Mouse (Mus musculus): ENCODE results near the gene Plpp3. TPM values are rescaled to one million over a fixed set of nuclear protein-coding genes. Genes with fewer than 3 reads are reported as not detected.

Plpp3 gene
- polyA plus RNA-seq, 1 experiment, result 48.5 TPM

DNA sequence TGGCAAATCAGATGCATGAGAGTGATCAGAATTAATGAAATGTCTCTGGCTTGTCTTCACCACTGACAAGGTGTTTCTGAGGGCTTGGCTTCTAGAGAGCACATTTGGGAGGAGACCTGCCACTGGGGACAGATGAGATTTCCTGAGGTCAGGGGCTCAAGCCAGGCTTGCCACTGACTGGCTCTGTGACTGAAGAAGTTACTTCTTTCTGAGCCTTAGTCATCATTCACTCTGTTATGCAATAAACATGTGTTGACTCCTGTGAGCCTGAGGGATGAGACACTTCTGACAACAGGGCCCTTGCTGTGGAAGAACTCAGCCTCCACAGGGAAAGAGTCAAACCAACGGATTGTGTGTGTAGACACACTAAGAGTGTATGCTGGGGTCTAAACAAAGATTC is 91.0 kb downstream of the Plpp3 start:
- peaks cover 17% of the 10 kb centered on the region for H3K4me1 ChIP-seq (ENCODE audit: control insufficient read depth, insufficient read depth, insufficient read length, low read length)

DNA sequence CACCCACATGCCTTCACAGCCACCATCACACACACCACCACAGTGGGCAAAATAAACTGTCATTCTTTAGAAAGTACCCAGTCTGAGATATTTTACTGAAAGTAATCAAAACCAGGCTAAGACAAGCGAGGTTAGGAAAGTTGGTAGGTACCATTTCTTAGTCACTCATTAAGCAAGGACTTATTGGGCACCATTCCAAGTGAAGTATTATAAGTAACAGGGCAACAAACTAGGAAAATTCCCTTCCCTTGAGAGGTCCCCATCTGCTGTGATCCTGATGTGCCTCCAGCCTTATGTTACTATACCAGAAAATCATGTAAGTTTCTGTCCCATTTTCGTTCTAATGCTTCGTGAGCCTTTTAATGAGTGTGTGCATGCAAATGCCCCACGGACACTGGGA is 92.1 kb downstream of the Plpp3 start:
- Histone ChIP-seq H3K4me1 (ENCODE audit: control insufficient read depth, insufficient read depth, insufficient read length, low read length) (peaks cover 26% of the 10 kb centered on the region), H3K4me3 (ENCODE audit: low read depth, low read length) (no peak overlapping the region), H3K27ac (ENCODE audit: insufficient read depth, low read depth, low read length) (no peak overlapping the region), H3K36me3 (ENCODE audit: control insufficient read depth, insufficient read depth, low read length) (no peaks in the 10 kb centered on the region), H3K27me3 (ENCODE audit: control insufficient read depth, insufficient read depth, low read length) (no peaks in the 10 kb centered on the region)
- 85% methylated on average over 4 of the region's 4 CpGs for WGBS
- TF ChIP-seq POLR2A (IDR thresholded peaks at IDR 0.05; ENCODE audit: low read depth, low read length), result no peak
- TF ChIP-seq CTCF (IDR thresholded peaks at IDR 0.05; ENCODE audit: extremely low read depth, insufficient read length, insufficient replicate concordance, low read depth, low read length), result no peak

More for the DNA sequence above, 91.0 kb downstream of the Plpp3 start:
- 83% methylated on average over 1 of the region's 1 CpGs for WGBS
- Histone ChIP-seq H3K4me3 (ENCODE audit: low read depth, low read length) (no peak overlapping the region), H3K27me3 (ENCODE audit: control insufficient read depth, insufficient read depth, low read length) (no peaks in the 10 kb centered on the region), H3K27ac (ENCODE audit: insufficient read depth, low read depth, low read length) (no peak overlapping the region), H3K36me3 (ENCODE audit: control insufficient read depth, insufficient read depth, low read length) (no peaks in the 10 kb centered on the region)
- no peak for TF ChIP-seq POLR2A (IDR thresholded peaks at IDR 0.05; ENCODE audit: low read depth, low read length)
- TF ChIP-seq CTCF (IDR thresholded peaks at IDR 0.05; ENCODE audit: extremely low read depth, insufficient read length, insufficient replicate concordance, low read depth, low read length), result no peak

DNA sequence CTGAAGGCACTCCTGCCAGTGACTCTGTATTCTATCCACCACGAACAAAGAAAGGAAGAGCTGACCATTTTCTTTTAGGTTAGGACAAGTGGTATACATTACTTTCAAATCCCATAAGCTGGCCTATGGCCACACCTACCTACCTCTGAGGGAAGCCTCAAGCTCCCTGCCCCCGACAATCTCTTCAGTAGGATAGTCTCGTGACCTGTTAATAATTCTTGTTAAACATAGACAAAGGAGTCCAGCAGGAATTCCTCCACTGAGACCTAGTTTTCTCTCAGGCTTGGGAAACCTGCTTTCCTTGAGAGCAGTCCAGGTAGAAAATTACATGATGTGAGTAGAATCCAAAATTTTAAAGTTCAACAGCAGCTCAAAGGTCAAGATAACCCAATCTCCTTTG is 93.8 kb downstream of the Plpp3 start:
- TF ChIP-seq CTCF (IDR thresholded peaks at IDR 0.05; ENCODE audit: extremely low read depth, insufficient read length, insufficient replicate concordance, low read depth, low read length), result no peak
- Histone ChIP-seq H3K4me1 (ENCODE audit: control insufficient read depth, insufficient read depth, insufficient read length, low read length) (peaks cover 23% of the 10 kb centered on the region; the same call in 1 of the 2 replicates), H3K27me3 (ENCODE audit: control insufficient read depth, insufficient read depth, low read length) (no peaks in the 10 kb centered on the region), H3K27ac (ENCODE audit: insufficient read depth, low read depth, low read length) (no peak overlapping the region), H3K4me3 (ENCODE audit: low read depth, low read length) (no peak overlapping the region), H3K36me3 (ENCODE audit: control insufficient read depth, insufficient read depth, low read length) (no peaks in the 10 kb centered on the region)
- 58% methylated on average over 3 of the region's 3 CpGs for WGBS

DNA sequence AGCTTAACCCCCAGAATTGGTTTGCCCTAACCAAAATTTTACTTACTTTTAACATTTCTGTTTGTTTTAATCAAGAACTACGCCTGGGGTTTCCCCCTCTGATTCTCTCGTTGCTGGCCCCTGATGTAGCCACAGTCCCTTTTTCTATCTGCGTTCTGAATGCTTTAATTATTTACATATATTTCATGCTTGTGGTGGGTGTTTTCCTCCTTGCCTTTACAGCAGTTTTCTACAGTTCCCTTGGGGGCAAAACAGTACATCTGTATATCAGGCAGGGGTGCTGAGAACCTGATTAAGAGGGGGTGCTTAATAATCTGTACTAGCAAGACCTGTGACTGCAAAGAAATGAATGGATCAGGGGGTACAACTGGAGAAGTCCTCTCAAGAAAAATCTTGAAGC is 94.9 kb downstream of the Plpp3 start:
- TF ChIP-seq POLR2A (IDR thresholded peaks at IDR 0.05; ENCODE audit: low read depth, low read length) (no peak), CTCF (IDR thresholded peaks at IDR 0.05; ENCODE audit: extremely low read depth, insufficient read length, insufficient replicate concordance, low read depth, low read length) (no peak)
- no peaks in the 10 kb centered on the region for H3K36me3 ChIP-seq (ENCODE audit: control insufficient read depth, insufficient read depth, low read length)
- 84% methylated on average over 3 of the region's 3 CpGs for WGBS
- no peak overlapping the region for H3K27ac ChIP-seq (ENCODE audit: insufficient read depth, low read depth, low read length)
- H3K4me3 ChIP-seq (ENCODE audit: low read depth, low read length), result no peak overlapping the region
- peaks cover 28% of the 10 kb centered on the region; the same call in 1 of the 2 replicates for H3K4me1 ChIP-seq (ENCODE audit: control insufficient read depth, insufficient read depth, insufficient read length, low read length)
- no peaks in the 10 kb centered on the region for H3K27me3 ChIP-seq (ENCODE audit: control insufficient read depth, insufficient read depth, low read length)

DNA sequence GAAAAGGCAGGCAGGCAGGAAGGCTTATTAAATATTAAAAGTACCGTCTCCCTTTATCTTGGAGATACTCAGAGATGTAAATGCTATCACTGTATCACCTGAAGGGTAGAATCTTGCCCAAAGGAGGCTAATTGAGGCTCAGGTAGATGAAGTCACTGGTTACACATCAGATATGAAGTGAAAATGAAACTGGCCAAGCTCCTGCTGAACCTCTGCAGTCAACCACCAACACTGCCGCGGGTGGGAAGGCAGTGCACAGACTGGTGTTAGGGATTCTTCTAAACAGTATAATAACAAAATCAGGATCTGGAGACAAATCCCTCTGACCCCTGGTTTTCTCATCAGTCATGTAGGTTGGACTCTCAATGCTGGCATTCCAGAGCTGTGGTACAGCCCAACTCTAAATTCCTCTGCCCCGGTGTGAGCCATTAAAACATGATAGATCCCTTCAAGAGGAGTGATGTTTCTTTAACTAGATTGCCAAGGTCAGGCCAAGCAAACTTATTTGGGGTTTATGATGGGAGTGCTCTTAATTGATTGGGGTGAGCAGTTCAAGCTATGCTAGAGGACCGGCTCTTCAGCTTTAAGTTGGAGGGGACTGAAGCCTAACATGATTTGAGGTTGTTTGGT is 95.5 kb downstream of the Plpp3 start:
- TF ChIP-seq CTCF (IDR thresholded peaks at IDR 0.05; ENCODE audit: extremely low read depth, insufficient read length, insufficient replicate concordance, low read depth, low read length) (no peak), POLR2A (IDR thresholded peaks at IDR 0.05; ENCODE audit: low read depth, low read length) (no peak)
- WGBS, result 17% methylated on average over 5 of the region's 5 CpGs
- Histone ChIP-seq H3K36me3 (ENCODE audit: control insufficient read depth, insufficient read depth, low read length) (no peaks in the 10 kb centered on the region), H3K27me3 (ENCODE audit: control insufficient read depth, insufficient read depth, low read length) (no peaks in the 10 kb centered on the region), H3K4me3 (ENCODE audit: low read depth, low read length) (no peak overlapping the region), H3K4me1 (ENCODE audit: control insufficient read depth, insufficient read depth, insufficient read length, low read length) (peaks cover 28% of the 10 kb centered on the region; the same call in 1 of the 2 replicates), H3K27ac (ENCODE audit: insufficient read depth, low read depth, low read length) (peak overlapping the region; percentile 20; the same call in 1 of the 2 replicates)

DNA sequence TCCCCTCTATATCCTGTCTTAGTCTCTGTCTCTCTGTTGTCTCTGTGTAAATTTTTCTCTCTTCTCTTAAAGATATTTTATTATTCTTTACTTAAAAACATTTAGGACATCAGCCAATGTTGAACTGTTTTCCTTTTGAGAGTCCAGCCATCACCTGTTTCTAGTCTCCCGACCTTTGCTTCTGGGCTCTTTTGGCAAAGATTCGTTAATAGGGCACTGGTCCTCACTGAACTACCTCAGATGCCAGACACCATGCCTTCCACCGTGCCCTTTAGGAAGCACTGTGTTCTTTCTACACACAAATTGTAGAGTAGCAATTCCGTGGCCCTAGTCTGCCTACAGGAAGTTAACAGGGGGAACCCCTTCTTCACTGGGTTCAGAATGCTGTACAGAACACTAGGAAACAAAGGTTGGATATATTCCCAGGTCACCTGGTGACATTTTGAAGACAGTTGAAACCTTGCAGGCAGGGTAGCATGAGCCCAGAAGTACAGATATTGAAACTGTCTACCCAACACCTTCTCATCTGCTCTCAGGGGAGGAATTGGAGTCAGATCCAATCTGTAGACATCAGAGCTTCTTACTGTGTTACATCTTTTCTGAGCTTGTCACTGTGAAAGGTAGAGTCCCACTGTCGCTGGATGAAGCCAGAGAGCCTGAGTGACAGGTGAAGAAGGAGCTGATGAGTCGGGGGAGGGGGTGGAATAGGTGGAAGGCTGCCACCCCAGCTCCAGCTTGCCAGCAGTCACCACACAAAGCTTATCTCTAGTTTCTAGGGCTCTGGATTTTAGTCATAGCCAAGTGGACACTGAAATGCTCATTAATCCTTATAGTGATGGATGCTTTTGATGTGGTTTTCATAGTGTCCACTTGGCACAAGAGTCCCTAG is 96.5 kb downstream of the Plpp3 start:
- Histone ChIP-seq H3K4me3 (ENCODE audit: low read depth, low read length) (no peak overlapping the region), H3K36me3 (ENCODE audit: control insufficient read depth, insufficient read depth, low read length) (no peaks in the 10 kb centered on the region), H3K27me3 (ENCODE audit: control insufficient read depth, insufficient read depth, low read length) (no peaks in the 10 kb centered on the region), H3K4me1 (ENCODE audit: control insufficient read depth, insufficient read depth, insufficient read length, low read length) (peaks cover 33% of the 10 kb centered on the region; the same call in 1 of the 2 replicates), H3K27ac (ENCODE audit: insufficient read depth, low read depth, low read length) (peak overlapping the region; percentile 9; the same call in 1 of the 2 replicates)
- WGBS, result 37% methylated on average over 6 of the region's 6 CpGs
- TF ChIP-seq CTCF (IDR thresholded peaks at IDR 0.05; ENCODE audit: extremely low read depth, insufficient read length, insufficient replicate concordance, low read depth, low read length), result no peak
- TF ChIP-seq POLR2A (IDR thresholded peaks at IDR 0.05; ENCODE audit: low read depth, low read length), result no peak

DNA sequence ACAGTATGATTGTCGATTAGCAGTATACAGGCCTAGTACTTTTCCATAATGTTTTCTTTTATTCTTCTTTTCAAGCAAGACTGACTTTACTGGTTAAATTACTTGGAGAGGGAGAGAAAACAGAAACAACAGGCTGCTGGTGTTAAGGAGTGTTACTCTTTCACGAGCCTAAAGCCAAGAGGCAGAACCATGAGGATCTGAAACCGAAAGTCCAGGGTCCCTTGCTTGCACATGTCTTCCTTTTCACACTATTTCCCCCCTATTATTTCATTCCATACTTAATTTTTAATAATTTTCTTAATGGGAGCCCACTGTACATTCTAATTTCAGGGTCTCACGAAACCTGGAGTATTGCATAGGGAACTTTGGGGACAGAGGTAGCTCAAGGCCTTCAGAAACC is 97.2 kb downstream of the Plpp3 start:
- no peaks in the 10 kb centered on the region for H3K27me3 ChIP-seq (ENCODE audit: control insufficient read depth, insufficient read depth, low read length)
- 68% methylated on average over 4 of the region's 4 CpGs for WGBS
- TF ChIP-seq POLR2A (IDR thresholded peaks at IDR 0.05; ENCODE audit: low read depth, low read length) (no peak), CTCF (IDR thresholded peaks at IDR 0.05; ENCODE audit: extremely low read depth, insufficient read length, insufficient replicate concordance, low read depth, low read length) (no peak)
- H3K36me3 ChIP-seq (ENCODE audit: control insufficient read depth, insufficient read depth, low read length), result no peaks in the 10 kb centered on the region
- peaks cover 33% of the 10 kb centered on the region; the same call in 1 of the 2 replicates for H3K4me1 ChIP-seq (ENCODE audit: control insufficient read depth, insufficient read depth, insufficient read length, low read length)
- H3K4me3 ChIP-seq (ENCODE audit: low read depth, low read length), result no peak overlapping the region
- H3K27ac ChIP-seq (ENCODE audit: insufficient read depth, low read depth, low read length), result no peak overlapping the region

Data from small intestine, adult 2 months (tissue).